Mouse (Mus musculus) hindbrain, embryonic 15.5 days (tissue): ENCODE results near the gene Scn5a. TPM values are rescaled to one million over a fixed set of nuclear protein-coding genes. Genes with fewer than 3 reads are reported as not detected.

Source experiments
- ATAC-seq: fragments of 200-750 bp; cut with Nextera tagmentation; 2 replicates; pipeline ENCODE4 v1.8.0; 2017; ENCODE audit warnings: low read depth, moderate number of reproducible peaks, moderate TSS enrichment; ENCODE audit not compliant: low FRiP score
- H3K27ac ChIP-seq: fragments of 300-500 bp; sonication (generic); replicated peaks from 2 replicates; pipeline ENCODE4 v1.5.1; 2015; ENCODE audit warnings: mild to moderate bottlenecking, inconsistent platforms
- H3K27me3 ChIP-seq: fragments of 300-500 bp; sonication (generic); 2 replicates; pipeline ENCODE4 v1.6.1; 2015; ENCODE audit warnings: control low read depth, inconsistent platforms
- H3K36me3 ChIP-seq: fragments of 300-500 bp; sonication (generic); 2 replicates; pipeline ENCODE4 v1.6.1; 2015; ENCODE audit warnings: control low read depth, inconsistent platforms
- H3K4me1 ChIP-seq: fragments of 300-500 bp; sonication (generic); replicated peaks from 2 replicates; pipeline ENCODE4 v1.6.1; 2015; ENCODE audit warnings: control low read depth, inconsistent platforms
- H3K4me2 ChIP-seq: fragments of 300-500 bp; sonication (generic); 2 replicates; pipeline ENCODE4 v1.6.1; 2015; ENCODE audit warnings: moderate library complexity, mild to moderate bottlenecking, inconsistent platforms
- H3K4me3 ChIP-seq: fragments of 300-500 bp; sonication (generic); 2 replicates; pipeline ENCODE4 v1.5.1; 2015; ENCODE audit warnings: mild to moderate bottlenecking, inconsistent platforms
- H3K9ac ChIP-seq: fragments of 300-500 bp; sonication (generic); 2 replicates; pipeline ENCODE4 v1.6.1; 2015; ENCODE audit warnings: inconsistent platforms
- H3K9me3 ChIP-seq: fragments of 300-500 bp; sonication (generic); 2 replicates; pipeline ENCODE4 v1.6.1; 2016; ENCODE audit warnings: control low read depth, inconsistent platforms
- WGBS: fragments of 180-500 bp; shearing (Covaris S2); methylation state at CpG from one replicate; pipeline ENCODE4 v1.1.7; 2015; 5-methylcytosine and 5-hydroxymethylcytosine counted together
- polyA plus RNA-seq: library from polyadenylated mRNA; unstranded; fragments of >200 nt; fragmentation: Nextera tagmentation; extraction: Ambion mirVana; gene quantifications from 2 replicates; pipeline ENCODE4 v1.2.1, GENCODE M21; 2015

Gene Scn5a
- polyA plus RNA-seq, 1 experiment from 2014 or later, result 0.31 TPM

DNA sequence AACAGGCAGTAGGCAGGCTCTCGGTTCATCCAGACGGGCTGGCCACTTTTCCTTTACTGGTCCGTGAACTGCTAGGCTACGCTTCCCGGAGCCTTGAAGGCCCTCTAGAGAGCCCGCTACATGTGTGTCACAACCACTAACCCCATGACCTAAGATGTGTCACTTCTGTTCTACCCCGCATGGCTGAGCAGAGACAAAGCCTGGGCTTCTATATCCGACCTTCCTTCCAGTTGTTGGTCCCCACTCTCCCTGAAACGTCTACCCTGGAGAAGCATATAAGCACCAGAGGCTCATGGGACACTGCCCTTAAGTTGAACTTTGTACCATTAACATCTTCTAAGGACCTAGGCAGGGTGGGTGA is 80.6 kb downstream of the Scn5a start:
- Histone ChIP-seq H3K4me2 (no peak overlapping the region), H3K27ac (no peak overlapping the region), H3K36me3 (no peaks in the 10 kb centered on the region), H3K27me3 (no peaks in the 10 kb centered on the region), H3K9me3 (no peaks in the 10 kb centered on the region), H3K4me3 (no peak overlapping the region), H3K4me1 (no peaks in the 10 kb centered on the region), H3K9ac (no peak overlapping the region)
- 81% methylated on average over 9 of the region's 9 CpGs for WGBS
- no peak for ATAC-seq

DNA sequence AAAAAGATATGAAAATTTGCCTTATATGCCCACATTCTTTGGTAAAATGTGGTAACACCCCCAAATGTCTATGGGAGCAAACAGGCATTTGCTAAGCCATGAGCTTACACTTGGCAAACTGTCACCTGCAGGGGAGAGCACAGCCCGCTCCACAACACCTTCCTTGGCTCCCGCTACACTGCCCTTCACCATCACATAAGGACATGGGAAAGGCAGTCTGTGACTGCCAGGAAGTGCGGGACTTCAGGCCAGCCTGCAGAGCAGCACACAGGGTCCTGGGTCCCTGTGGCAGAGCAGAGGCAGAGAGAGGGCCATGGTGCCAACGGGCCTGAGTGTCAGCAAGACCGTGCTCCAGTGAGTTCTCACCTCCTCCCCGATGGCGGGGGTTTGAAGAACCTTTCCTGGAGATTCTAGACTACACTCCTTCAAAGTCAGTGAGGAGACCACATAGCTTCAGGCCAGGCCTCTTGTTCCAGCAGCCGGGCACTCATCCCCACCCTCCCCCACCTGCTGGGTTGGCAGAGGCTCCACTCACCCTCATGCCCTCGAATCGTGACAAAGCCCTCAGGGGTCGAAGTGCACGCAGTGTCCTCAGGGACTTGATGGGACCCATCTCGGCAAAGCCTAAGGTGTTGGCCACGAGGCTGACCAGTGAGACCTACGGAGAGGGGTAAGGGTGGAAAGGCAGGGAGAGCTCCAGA is 81.1 kb downstream of the Scn5a start:
- H3K4me2 ChIP-seq, result no peak overlapping the region
- no peaks in the 10 kb centered on the region for H3K9me3 ChIP-seq
- WGBS, result 90% methylated on average over 15 of the region's 15 CpGs
- ATAC-seq, result no peak
- no peak overlapping the region for H3K27ac ChIP-seq
- no peaks in the 10 kb centered on the region for H3K4me1 ChIP-seq
- H3K9ac ChIP-seq, result no peak overlapping the region
- H3K27me3 ChIP-seq, result no peaks in the 10 kb centered on the region
- H3K36me3 ChIP-seq, result no peaks in the 10 kb centered on the region
- no peak overlapping the region for H3K4me3 ChIP-seq

DNA sequence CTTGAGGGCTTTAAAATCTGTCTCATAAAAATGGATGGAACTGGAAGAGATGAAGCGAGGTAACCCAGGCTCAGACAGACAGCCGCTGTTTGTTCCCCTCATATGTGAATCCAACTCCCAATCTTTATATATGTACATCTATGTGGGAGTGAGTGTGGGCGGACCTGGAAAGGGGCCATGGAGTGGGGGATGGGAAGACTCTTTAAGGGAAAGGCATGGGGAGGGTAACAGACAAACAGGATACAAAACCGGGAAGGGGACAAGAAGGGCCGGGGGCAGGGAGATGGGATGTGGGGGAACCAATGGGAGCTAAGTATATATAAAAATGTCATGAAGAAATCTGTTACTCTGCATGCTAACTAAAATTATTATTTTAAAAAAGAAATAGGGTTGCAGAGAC is 81.9 kb downstream of the Scn5a start:
- Histone ChIP-seq H3K4me3 (no peak overlapping the region), H3K27ac (no peak overlapping the region), H3K27me3 (no peaks in the 10 kb centered on the region), H3K9ac (no peak overlapping the region), H3K36me3 (no peaks in the 10 kb centered on the region), H3K4me2 (no peak overlapping the region), H3K9me3 (no peaks in the 10 kb centered on the region), H3K4me1 (no peaks in the 10 kb centered on the region)
- no peak for ATAC-seq
- WGBS, result 70% methylated on average over 5 of the region's 5 CpGs

DNA sequence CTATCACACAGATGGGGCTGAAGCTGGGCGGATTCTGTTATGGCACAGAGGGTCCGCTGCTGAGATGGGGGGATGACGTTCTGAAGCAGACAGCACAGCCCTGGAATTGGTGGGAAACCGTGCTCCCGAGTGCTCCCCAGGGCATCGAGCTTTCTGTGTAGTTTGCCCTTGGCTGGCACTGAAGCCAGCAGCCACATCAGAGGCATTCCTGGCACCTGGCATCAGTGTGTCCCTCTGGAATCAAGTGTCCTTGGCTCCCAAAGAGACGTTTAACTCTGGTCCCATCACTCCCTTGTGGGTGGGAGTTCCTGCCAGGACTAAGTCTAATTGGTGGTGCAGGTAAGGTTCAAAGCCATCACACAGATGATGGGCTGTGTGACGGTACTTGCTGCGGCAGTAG is 82.5 kb downstream of the Scn5a start:
- Histone ChIP-seq H3K9me3 (no peaks in the 10 kb centered on the region), H3K27me3 (no peaks in the 10 kb centered on the region), H3K4me1 (no peaks in the 10 kb centered on the region), H3K4me3 (no peak overlapping the region), H3K27ac (no peak overlapping the region), H3K36me3 (no peaks in the 10 kb centered on the region), H3K4me2 (no peak overlapping the region), H3K9ac (no peak overlapping the region)
- WGBS, result 80% methylated on average over 9 of the region's 9 CpGs
- ATAC-seq, result no peak

DNA sequence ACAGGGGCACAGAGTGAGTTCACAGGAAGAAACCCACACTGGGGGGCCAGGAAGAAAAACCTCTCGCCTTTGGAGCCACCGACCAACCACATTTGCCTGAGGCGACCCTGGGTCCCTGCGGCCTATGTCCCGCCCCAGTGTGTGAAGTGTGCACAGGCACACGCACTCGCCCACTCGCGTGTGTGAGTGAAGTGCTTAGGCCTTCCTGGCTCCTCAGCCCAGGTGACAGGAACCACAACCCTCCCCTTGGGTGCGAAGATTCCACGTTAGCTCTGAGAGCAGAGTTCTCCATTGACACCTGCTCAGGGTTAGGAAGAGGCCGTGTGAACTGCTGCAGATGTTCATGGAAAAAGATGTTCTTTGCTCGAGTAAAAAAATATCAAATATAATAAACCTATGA is 93.9 kb downstream of the Scn5a start:
- Histone ChIP-seq H3K4me3 (no peak overlapping the region), H3K9ac (no peak overlapping the region), H3K27me3 (no peaks in the 10 kb centered on the region; the same call in 1 of the 2 replicates), H3K4me2 (no peak overlapping the region), H3K36me3 (no peaks in the 10 kb centered on the region), H3K9me3 (no peaks in the 10 kb centered on the region), H3K4me1 (peaks cover 4% of the 10 kb centered on the region; the same call in 1 of the 2 replicates), H3K27ac (no peak overlapping the region)
- no peak for ATAC-seq
- WGBS, result 83% methylated on average over 13 of the region's 13 CpGs

DNA sequence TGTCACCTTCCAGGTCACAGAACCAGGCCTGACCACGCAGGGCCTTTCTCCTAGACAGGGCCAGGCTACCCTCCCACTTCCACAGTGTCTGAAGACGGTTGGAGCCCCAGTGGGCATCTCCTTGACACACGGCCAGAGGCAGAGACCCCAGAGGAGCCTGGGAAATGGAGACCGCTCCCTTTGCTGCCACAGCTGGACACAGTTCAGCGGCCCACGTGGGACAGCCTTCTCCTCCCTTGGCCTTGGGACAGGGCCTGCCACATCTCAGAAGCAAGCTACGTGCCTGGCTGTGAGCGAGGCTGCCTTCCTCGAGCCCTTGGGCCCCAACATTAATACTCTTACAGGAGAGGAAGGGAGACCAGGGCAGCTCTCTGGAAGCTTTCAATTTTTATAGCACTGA is 94.4 kb downstream of the Scn5a start:
- 53% methylated on average over 9 of the region's 9 CpGs for WGBS
- H3K27ac ChIP-seq, result no peak overlapping the region
- no peaks in the 10 kb centered on the region for H3K36me3 ChIP-seq
- H3K9me3 ChIP-seq, result no peaks in the 10 kb centered on the region
- no peak overlapping the region for H3K4me2 ChIP-seq
- H3K4me1 ChIP-seq, result peaks cover 4% of the 10 kb centered on the region
- no peak overlapping the region for H3K9ac ChIP-seq
- no peak overlapping the region for H3K4me3 ChIP-seq
- no peaks in the 10 kb centered on the region; the same call in 1 of the 2 replicates for H3K27me3 ChIP-seq
- 0 out of 2 replicates have a peak, but pooled peaks have one; percentile 45 for ATAC-seq

DNA sequence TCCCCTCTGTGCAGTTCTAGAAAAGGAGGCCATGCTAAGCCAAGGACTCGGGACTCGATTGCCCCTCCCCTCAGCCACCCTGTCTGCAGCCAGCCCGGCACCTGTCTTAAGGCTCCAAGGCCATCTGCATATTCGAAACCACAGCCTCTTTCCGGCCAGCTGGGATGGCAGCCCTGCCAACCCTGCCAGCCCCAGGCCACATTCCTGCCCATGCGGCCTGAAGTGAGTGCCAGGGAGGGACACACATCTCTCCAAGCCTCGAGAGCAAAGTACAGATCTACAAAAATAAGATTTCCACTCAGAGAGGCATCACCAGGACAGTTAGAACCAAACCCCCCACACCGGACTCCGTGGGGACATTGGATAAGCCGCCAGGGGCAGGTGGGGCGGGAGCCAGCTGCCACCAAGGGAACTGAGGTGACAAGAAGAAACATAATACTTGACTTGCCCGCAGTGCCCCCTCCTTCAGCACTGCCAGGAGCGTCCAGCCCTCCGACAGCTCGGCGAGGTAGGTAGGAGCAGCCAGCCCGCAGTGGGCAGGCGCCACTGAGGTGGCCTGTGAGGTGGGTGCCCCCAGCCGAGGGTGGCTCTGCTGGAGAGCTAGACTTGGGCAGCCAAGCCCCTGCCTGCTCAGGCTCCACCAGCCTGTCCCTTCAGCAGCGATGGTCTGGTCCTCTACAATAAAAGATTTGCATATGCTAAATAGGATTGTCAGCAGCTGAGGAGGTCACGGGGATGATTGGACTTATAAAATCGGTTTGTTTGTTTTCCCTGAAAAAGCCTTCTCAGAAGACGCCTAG is 95.1 kb downstream of the Scn5a start:
- H3K9ac ChIP-seq, result no peak overlapping the region
- ATAC-seq, result peak; percentile 39; the same call in 1 of the 2 replicates

DNA sequence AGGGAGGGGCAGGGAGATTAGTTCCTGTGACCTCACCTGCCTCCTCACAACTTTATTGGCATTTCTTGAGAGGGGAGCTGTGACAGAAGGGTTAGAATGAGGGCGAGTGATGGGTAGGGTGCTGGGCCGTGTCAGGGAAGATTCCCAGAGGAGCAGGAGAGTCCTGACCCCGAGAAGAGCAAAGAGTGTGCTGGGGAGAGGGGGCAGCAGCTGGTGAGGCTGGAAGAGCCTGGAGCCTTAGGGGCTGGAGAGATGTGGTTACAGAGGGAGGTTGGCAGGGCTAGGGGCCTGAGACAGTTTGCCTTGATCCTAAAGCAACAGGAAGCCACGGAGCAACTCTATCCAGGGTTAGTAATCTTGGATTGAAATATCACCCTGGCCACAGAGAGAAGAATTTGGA is 97.2 kb downstream of the Scn5a start:
- H3K9ac ChIP-seq, result no peak overlapping the region

More for the DNA sequence above, 95.1 kb downstream of the Scn5a start:
- H3K9me3 ChIP-seq, result no peaks in the 10 kb centered on the region
- 40% methylated on average over 23 of the region's 23 CpGs for WGBS
- H3K4me3 ChIP-seq, result no peak overlapping the region
- no peaks in the 10 kb centered on the region for H3K36me3 ChIP-seq
- no peak overlapping the region for H3K27ac ChIP-seq
- H3K4me2 ChIP-seq, result no peak overlapping the region
- peaks cover 10% of the 10 kb centered on the region for H3K4me1 ChIP-seq
- H3K27me3 ChIP-seq, result no peaks in the 10 kb centered on the region; the same call in 1 of the 2 replicates

DNA sequence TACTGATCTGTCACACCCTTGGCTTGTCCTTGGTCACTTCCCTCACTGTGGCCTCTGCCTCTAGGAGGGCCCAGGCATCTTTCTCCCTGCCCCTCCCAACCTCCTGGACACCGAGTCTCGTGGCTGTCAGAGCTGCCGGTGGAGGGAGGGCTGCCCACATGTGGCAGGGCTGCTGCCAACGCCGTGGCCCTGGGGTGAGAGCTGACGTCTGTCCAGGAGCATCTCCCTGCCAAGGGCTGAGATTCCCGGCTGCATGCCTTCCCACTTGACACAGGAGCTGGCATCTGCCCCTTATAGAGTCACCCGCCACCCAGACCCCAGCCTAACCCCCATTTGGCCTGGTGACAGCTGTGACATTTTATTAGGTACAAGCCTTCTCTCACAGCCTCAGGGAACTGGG is 99.5 kb downstream of the Scn5a start:
- 50% methylated on average over 8 of the region's 8 CpGs for WGBS
- no peak overlapping the region for H3K4me2 ChIP-seq
- H3K27me3 ChIP-seq, result no peaks in the 10 kb centered on the region; the same call in 1 of the 2 replicates
- no peak overlapping the region for H3K27ac ChIP-seq
- no peak for ATAC-seq
- no peak overlapping the region for H3K4me3 ChIP-seq
- H3K9ac ChIP-seq, result no peak overlapping the region
- H3K36me3 ChIP-seq, result no peaks in the 10 kb centered on the region
- no peaks in the 10 kb centered on the region for H3K9me3 ChIP-seq
- peaks cover 20% of the 10 kb centered on the region for H3K4me1 ChIP-seq

More for the DNA sequence above, 97.2 kb downstream of the Scn5a start:
- no peak for ATAC-seq
- no peak overlapping the region for H3K4me3 ChIP-seq
- H3K27me3 ChIP-seq, result no peaks in the 10 kb centered on the region; the same call in 1 of the 2 replicates
- no peaks in the 10 kb centered on the region for H3K36me3 ChIP-seq
- WGBS, result 86% methylated on average over 4 of the region's 4 CpGs
- H3K4me1 ChIP-seq, result peaks cover 20% of the 10 kb centered on the region
- H3K4me2 ChIP-seq, result no peak overlapping the region
- H3K27ac ChIP-seq, result no peak overlapping the region
- no peaks in the 10 kb centered on the region for H3K9me3 ChIP-seq

DNA sequence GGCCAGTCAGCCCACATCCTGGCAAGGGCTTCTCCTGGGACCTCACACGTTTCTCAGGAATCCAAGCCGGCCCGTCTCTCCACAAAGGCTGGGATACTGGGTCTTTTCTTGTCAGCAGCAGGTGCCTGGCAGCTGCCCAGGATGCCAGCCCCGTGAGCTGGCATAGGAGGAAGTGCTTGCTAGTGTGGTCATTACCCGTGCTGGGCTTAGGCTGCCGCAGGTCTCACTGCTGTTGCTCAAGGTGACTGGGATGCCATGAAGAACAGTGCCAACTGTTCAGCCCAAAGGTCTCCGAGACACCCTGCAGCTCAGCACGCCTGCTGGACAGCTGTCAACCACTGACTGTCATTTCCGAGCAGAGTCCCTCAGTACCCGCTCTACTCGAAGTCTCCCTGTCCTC is 100.5 kb downstream of the Scn5a start:
- ATAC-seq, result no peak

DNA sequence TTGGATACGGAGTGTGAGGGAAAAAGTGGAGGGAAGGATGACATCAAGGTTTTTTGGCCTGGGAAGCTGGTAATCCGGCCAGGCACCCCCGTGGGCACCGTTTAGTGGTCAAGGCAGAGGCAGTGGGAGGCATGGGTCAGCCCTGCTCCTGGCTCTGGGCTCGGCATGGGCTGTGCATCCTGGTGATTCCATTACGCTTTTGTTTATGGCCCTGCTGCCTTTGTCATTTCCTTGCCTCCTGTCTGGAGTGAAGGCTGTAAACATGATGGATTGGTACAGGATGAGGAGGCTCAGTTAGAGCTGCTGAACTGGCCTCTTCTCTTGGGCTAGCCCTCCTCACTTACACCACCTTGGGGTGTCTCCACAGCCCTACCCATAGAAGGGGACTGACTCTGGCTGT is 101.1 kb downstream of the Scn5a start:
- Histone ChIP-seq H3K4me3 (no peak overlapping the region), H3K4me1 (peaks cover 16% of the 10 kb centered on the region; the same call in 1 of the 2 replicates), H3K4me2 (no peak overlapping the region), H3K36me3 (no peaks in the 10 kb centered on the region), H3K27me3 (no peaks in the 10 kb centered on the region; the same call in 1 of the 2 replicates), H3K9ac (no peak overlapping the region), H3K27ac (no peak overlapping the region), H3K9me3 (no peaks in the 10 kb centered on the region)
- WGBS, result 34% methylated on average over 6 of the region's 6 CpGs
- ATAC-seq, result no peak

More for the DNA sequence above, 100.5 kb downstream of the Scn5a start:
- H3K27me3 ChIP-seq, result no peaks in the 10 kb centered on the region; the same call in 1 of the 2 replicates
- H3K4me3 ChIP-seq, result no peak overlapping the region
- H3K4me1 ChIP-seq, result peaks cover 16% of the 10 kb centered on the region; the same call in 1 of the 2 replicates
- H3K9me3 ChIP-seq, result no peaks in the 10 kb centered on the region
- H3K9ac ChIP-seq, result no peak overlapping the region
- no peaks in the 10 kb centered on the region for H3K36me3 ChIP-seq
- H3K27ac ChIP-seq, result no peak overlapping the region
- WGBS, result 61% methylated on average over 11 of the region's 11 CpGs
- H3K4me2 ChIP-seq, result no peak overlapping the region
